Mouse (Mus musculus) lung, postnatal 36 days (tissue): ENCODE measurements around the gene Ccdc33.
A peak's percentile ranks its signal among the peaks of the same experiment; 100 is the strongest.

Experiments used
- DNase-seq: peaks from one replicate; pipeline ENCODE4 v3.0.0; 2022; ENCODE audit warnings: mixed read lengths

Ccdc33 gene

DNA sequence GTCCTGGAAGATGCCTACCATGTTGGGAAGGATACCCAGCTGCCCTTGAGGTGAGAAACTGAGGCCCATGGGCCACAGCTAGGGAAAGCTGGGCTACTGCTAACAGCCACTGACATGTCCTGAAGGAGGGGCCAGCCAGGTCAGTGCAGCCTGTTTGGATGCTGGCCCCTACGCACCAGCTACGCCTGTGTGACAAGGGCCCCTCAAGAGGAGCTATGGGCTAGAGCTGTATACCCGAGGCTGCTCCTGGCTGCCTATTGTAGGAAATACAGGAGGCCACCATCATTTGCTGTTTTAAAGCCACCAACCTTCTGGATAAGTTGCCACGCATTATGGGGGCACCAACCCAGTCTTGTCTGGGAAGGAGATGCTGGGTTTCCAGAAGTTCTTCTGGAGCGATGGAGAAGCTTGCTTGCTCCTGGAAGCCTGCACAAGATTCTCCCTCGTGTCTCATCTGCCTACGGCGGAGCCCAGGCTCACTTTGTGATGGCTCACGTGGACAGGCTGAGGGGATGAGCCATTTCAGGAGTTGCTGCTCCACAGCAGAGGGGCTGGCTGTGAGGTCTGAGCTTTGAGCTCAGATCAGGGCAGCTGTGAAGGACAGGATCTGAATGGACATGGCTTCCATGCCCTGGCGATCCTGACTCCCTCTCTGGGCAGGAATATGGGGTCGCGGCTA lies 110.1 kb downstream of the Ccdc33 start:
- DNase-seq, result no peak

DNA sequence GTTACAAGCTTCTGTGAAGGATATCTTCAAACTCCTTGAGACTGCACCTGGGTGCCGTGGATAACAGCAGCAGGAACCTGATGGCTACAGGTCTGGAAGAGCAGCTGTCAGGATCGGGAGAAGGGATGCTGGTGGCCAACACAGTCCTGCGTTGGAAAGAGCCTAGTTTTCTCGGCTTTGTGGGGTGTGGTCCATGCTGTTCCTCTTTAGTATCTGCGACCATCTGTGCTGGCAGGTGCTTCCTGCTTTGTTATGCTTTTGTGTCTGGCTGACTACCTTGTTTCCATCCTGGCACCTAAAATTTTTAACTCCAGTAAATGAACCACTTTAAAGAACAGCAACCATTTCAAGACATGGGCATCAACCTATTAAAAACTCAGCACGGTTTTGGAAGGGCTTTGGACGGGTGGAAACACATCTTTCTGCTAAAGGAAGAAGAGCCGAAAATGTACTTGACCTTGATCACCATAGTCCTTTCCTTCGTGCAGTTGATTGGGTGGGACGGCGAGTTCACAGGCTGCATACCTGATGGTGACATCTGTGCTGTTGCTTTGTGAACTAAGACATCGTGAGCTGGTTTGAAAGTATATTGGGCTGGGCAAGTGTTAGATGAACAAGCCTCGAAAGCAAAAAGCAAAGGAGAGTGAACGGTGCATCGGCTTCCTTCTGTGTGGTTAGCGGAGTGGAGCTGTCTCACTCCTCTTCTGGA lies 112.7 kb downstream of the Ccdc33 start, which contains the start of gene Cyp11a1:
Cyp11a1 (plus strand) TSS at position 659 of the 709 bp plus-strand sequence.
- no peak for DNase-seq

GRCm38 (mm10) chr9:58003272-58003671 lies 115.4 kb downstream of the Ccdc33 start:
- no peak for DNase-seq

- DNase-seq, result no peak
These were observed 118.9 kb downstream of the Ccdc33 start for GRCm38 (mm10) chr9:57999676-58000075.

DNA sequence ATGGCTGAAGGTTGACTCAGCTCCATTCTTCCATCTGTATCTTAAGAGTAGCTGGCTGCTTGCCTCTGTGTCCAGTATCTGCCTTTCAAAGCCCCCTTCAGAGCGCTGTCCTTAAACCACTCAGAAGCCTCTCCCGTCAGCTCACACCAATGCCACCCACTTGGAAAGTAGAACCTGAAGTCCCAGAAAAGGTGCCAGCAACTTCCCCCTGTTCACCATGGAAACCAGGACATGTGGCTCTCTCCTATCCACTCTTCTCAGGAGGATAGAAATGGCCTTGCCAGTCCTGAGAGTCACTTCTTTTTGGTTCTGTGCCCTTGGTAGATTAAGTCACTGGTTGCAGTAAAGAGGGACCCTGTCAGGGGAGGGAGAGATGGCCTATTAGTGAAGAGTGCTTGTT lies 119.9 kb downstream of the Ccdc33 start:
- DNase-seq, result no peak

GRCm38 (mm10) chr9:57998032-57998659 lies 120.5 kb downstream of the Ccdc33 start:
- DNase-seq, result peak; percentile 87

DNA sequence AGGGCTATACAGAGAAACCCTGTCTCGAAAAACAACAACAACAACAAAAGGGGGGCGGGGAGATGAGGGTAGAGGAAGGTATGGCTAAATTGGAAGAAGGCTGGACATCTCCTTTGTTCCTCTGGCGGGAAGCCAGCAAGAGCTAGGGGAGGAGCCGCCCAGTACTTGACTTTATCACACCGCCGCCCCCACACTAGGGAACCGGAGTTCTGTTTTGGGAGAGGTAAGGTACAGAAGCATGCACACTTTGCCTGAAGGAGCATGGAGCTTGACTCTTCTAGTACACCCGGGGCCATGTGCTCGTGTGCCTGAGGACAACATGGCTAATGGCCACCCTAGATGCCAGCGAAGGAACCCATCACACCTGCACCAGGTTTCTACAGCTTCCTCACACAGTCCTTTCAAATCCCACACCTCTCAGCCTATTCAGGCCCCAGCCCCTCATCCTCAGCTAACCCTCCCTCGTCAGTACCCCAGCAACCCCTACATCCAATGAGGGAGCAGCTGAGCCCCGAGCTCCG lies 121.1 kb downstream of the Ccdc33 start:
- no peak for DNase-seq

DNA sequence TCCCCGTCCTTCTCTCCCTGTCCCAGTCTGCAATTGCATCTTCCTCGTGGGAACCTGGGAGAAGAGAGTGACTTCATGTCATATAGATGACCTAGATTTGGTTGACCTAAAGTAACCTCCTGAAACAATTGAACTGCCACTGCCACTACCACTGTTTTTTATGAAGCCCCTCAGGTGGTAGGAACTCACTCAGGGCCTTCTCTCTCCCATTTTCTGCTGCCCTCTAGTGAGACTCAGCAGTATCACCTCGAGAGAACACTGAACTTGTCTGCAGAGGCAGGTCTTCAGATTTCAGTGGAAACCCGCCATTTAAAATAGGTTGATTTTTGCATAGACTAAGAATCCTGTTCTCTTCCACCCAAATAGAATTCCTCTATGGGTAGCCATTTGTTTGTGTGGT lies 123.3 kb downstream of the Ccdc33 start:
- DNase-seq, result peak; percentile 18

GRCm38 (mm10) chr9:57992781-57993591 lies 125.6 kb downstream of the Ccdc33 start:
- DNase-seq, result no peak

DNA sequence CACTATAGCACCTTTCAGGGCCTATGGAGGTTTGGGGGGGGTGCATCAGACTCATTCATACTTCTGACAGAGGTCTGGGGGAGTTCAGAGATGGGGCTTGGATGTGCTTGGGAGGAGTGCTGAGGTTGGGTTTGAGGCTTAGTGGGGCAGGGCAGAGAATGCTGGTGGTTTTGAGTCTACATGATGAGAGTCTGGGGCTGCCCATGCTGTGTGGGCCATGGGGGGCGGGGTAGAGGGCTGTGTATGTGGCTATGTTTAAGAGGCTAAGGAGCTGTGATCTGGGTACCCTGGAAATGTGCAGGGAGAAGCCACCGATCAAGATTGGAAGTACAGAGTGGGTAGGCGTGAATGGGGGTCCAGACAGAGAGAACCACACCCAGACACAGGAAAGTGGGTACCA lies 126.6 kb downstream of the Ccdc33 start:
- DNase-seq, result no peak

DNA sequence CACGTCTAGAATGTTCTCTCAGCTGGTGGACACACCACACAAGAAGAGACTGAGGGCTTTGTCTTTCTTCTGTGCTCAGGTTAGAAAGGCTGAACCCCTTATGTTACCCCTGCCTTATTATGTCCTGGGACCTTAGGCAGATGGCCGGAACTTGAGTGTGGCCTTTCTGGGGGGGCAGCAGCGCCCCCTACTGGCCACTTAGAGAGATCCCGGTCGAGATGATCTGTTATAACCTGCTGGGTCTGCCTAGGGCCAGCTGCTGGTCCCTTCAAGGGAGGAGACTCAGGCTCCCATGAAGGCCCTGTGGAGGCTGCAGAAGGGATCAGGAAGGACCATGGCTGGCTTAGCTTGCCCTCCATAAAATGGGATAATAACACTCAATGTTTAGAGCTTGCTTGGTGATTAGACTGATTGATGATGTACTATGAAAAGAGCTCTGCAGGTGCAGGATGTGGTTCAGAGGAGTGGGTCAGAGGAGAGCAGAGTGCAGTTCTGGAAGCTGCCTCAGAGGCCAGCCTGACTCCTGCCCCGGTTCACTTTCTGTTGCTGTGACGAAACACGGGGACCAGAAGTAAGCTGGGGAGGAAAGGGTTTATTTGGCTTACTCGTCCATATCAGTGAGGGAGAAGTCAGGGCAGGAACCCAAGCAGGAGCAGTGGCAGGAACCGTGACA lies 128.0 kb downstream of the Ccdc33 start:
- peak; percentile 59 for DNase-seq

- no peak for DNase-seq
These were observed 129.3 kb downstream of the Ccdc33 start for GRCm38 (mm10) chr9:57989309-57989708.

DNA sequence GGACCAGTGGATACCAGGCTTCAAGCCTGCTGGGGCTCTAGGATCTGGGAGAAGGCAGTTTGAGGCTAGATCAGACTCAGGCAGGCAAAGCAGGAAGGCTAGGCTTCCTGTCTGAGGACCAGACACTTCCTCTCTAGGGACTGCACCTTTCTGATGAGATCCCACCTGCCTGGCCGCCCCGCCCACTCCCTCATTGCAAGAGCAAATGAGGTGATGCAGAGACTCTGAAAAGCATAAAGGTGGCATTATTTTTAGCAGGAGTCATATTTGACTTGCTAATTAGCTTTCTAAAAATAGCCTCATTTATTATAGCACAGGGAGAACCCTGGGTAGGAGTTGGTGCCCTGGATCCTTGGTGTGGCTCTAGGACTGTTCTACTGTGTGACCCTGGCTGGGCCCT lies 130.5 kb downstream of the Ccdc33 start:
- DNase-seq, result no peak

DNA sequence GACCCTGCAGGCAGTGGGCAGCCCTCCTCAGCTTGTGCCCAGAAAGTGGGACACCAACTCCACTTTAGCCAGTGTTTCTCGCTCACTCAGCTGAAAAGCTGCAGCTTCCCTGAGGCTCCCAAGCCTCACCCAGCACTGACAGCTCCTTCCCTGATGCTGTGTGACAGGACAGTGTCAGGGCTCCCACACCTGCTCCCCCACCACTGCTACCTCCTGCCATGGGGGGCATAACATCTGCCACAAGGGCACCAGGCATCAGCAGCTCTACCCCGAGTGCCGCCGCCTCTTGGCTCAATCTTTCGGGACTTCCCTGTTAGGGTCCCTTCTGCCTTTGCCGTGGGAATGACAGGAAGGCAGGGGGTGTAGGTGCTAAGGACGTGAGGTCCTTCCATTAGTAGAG lies 132.3 kb downstream of the Ccdc33 start:
- no peak for DNase-seq

DNA sequence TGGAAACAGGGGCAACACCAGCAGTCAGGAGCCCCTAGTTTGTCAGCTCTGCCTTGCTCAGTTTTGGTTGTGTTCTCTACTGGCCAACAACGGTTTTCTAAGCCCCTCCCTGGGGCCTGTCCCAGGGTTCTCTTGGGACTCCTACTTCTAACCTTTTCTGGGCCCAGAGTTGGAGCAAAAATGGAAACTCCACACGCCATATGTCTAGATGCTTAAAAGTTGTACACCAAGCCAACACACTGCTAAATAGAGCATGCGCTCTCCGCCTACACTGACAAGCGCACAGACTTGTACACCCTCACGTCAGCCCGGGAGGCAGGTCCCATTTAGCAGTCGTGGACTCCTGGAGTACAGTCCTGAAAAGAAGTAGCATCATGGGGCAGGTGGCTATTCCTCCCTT lies 133.3 kb downstream of the Ccdc33 start:
- no peak for DNase-seq

DNA sequence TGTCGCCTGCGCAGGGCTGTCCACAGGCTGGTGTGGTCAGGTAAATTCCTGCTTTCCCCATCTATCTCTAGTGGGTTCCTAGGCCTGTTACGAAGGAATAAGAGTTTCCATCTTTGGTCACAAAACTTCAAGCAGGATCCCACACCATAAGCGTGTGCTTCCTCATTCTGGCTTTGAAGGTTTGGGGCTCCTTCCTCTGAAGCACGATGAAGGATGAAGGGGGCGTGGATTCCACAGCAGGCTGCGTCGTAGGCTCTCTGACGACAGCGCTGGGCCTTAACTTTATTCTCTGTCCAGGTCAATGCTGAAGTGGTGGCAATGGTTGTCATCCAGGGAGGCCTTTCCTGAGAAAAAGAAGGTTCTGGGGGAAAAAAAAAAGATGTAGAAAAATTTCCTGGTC lies 138.1 kb downstream of the Ccdc33 start:
- no peak for DNase-seq

DNA sequence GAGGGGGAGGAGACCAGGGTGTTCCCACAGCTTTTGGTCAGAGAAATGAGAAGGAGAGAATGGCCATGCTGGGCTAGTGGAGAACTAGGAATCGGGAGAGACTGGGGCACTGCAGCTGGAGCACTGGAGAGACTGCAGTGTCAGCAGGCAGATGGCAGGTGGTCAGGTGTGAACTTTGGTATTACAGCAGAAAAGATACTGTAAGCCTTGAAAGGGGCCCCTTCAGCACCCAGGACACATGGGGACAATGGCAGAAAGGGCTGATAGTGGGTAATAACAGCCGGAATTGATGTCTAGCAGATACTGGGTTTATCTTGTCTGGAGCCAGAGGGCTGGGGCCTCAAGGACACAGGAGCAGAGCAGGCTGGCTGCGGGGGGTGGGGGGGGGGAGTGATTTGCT lies 139.8 kb downstream of the Ccdc33 start:
- DNase-seq, result no peak
